Mouse (Mus musculus) stomach, postnatal 0 days (tissue): Measurements from ENCODE around the gene Uba7.

Source experiments
- CTCF ChIP-seq: IDR thresholded peaks from 2 replicates; pipeline ENCODE4 v1.5.1; 2016; ENCODE audit warnings: antibody characterized with exemption, low read depth, mild to moderate bottlenecking, moderate library complexity
- EP300 ChIP-seq: optimal IDR thresholded peaks from 2 replicates; pipeline ENCODE3; 2016; ENCODE audit warnings: antibody characterized with exemption

DNA sequence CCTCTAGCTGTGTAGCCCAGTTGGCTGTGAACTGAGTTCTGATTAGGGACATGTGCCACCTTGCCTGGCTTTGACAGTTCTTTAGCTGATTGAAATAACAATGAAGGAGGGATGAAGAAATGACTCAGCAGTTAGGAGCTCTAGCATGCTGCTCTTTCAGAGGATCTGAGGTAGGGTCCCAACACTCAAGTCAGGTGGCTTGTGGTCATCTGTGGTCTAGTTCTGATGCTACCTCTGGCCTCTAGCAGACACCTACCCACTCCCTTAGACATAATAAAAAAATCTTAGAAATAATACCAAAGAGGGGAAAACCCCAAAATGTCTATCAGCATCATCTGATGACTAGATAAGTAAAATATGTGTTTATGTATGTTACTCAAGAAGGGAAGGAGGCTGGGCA is 35.1 kb downstream of the Uba7 start:
- TF ChIP-seq EP300 (no peak), CTCF (no peak)
